In genomic region chr2:31460025-31460571, GRCm38 (mm10) we compare ENCODE assay signal across 9 mouse cellular contexts. TPM values are rescaled to one million over a fixed set of nuclear protein-coding genes. Genes with fewer than 3 reads are reported as not detected.
DNase-seq lines count a peak whose midpoint lies in the region; ATAC-seq and TF ChIP-seq lines count a peak whose summit lies in the region.
"Had no signal": no experiment of that assay in that cellular context is flagged by ENCODE, and none has a peak within 500 bp of the region (broad histone marks: within the 10 kb centered on the region; RNA-seq: fewer than 3 reads in every experiment).

No protein-coding gene starts in this region.

- peak overlapping the region; percentile 62 for H3K4me2 ChIP-seq in forebrain, embryonic 11.5 days (ENCODE audit: low read depth, low read length, severe bottlenecking)
- H3K4me2 ChIP-seq in lung, embryonic 15.5 days: peak overlapping the region; percentile 89

- peak overlapping the region; percentile 46 to 56 for H3K4me3 ChIP-seq in MEL (ENCODE audit: control insufficient read depth in 1 of 2, insufficient read depth in 1 of 2, low read depth in 2 of 2, low read length in 2 of 2)
- peak overlapping the region; percentile 34 for H3K4me3 ChIP-seq in forebrain, embryonic 11.5 days (ENCODE audit: low read depth, low read length)
- H3K4me3 ChIP-seq in lung, embryonic 15.5 days: peak overlapping the region; percentile 42

- 1% methylated on average over 48 of the region's 48 CpGs for WGBS in forebrain, embryonic 11.5 days
- WGBS in lung, embryonic 15.5 days: 1% methylated on average over 48 of the region's 48 CpGs

- H3K9me3 ChIP-seq in MEL (replicated peaks; ENCODE audit: insufficient read depth, low read length): no peaks in the 10 kb centered on the region
- no peaks in the 10 kb centered on the region for H3K9me3 ChIP-seq in forebrain, embryonic 11.5 days (ENCODE audit: control insufficient read depth, low read length)
- no peaks in the 10 kb centered on the region for H3K9me3 ChIP-seq in lung, embryonic 15.5 days

- peak; percentile 42 to 55 for DNase-seq in cerebellum, postnatal 4 days (ENCODE audit: low spot score in 2 of 2)
- no peak for DNase-seq in cerebellum, adult 8-10 months
- DNase-seq in MEL (ENCODE audit: low read depth, low spot score): peak; percentile 80
- DNase-seq in forebrain, embryonic 11.5 days (ENCODE audit: low spot score): peak; percentile 82
- peak; percentile 58 for DNase-seq in kidney, adult 18-20 months
- no peak for DNase-seq in cerebellum, adult 9-10 months

- ATAC-seq in forebrain, embryonic 11.5 days (replicated peaks; ENCODE audit: low FRiP score): peak; percentile 39; the same call in 1 of the 2 replicates
- peak; percentile 55; the same call in 1 of the 2 replicates for ATAC-seq in lung, embryonic 15.5 days (ENCODE audit: borderline replicate concordance, extremely low read depth, low FRiP score, low TSS enrichment)
- ATAC-seq in neutrophil, adult 5-6 weeks (ENCODE audit: extremely low read depth, insufficient number of reproducible peaks, low FRiP score, poor library complexity, severe bottlenecking): peak; percentile 40

- TF ChIP-seq CTCF in MEL (IDR thresholded peaks at IDR 0.05 in 2 of 3, conservative IDR thresholded peaks at IDR 0.05 in 1 of 3; ENCODE audit: control insufficient read depth in 1 of 3, insufficient read depth in 1 of 3, low read depth in 2 of 3, low read length in 3 of 3, poor library complexity in 1 of 3, severe bottlenecking in 1 of 3): peak in 2 of 3 experiments; percentile 15 to 39; a peak in 2 of 6 replicates

- H3K27me3 ChIP-seq in MEL (ENCODE audit: control insufficient read depth in 1 of 2, insufficient read depth in 2 of 2, low read length in 2 of 2): no peaks in the 10 kb centered on the region; a peak in 1 of 4 replicates
- H3K27me3 ChIP-seq in forebrain, embryonic 11.5 days (ENCODE audit: control insufficient read depth, insufficient read depth, low read length): peaks cover 15% of the 10 kb centered on the region
- peaks cover 40% of the 10 kb centered on the region for H3K27me3 ChIP-seq in lung, embryonic 15.5 days
- H3K27me3 ChIP-seq: CH12.LX had no signal

- no peak for TF ChIP-seq RAD21 in MEL (IDR thresholded peaks at IDR 0.05; ENCODE audit: low read depth, low read length)

- peaks cover 7 to 26% of the 10 kb centered on the region in 2 experiments for H3K4me1 ChIP-seq in MEL (ENCODE audit: control insufficient read depth in 1 of 2, insufficient read depth in 2 of 2, low read length in 2 of 2)
- H3K4me1 ChIP-seq in forebrain, embryonic 11.5 days (replicated peaks; ENCODE audit: control insufficient read depth, insufficient read depth, low read length): 0 out of 2 replicates have a peak, but pooled peaks cover 2% of the 10 kb centered on the region
- peaks cover 35% of the 10 kb centered on the region for H3K4me1 ChIP-seq in lung, embryonic 15.5 days

- TF ChIP-seq POLR2A in MEL (IDR thresholded peaks at IDR 0.05; ENCODE audit: control insufficient read depth in 1 of 2, insufficient read depth in 1 of 2, low read depth in 1 of 2, low read length in 2 of 2, poor library complexity in 1 of 2): peak; percentile 45 to 61; a peak in 2 of 4 replicates

- no peak for TF ChIP-seq EP300 in MEL (IDR thresholded peaks at IDR 0.05; ENCODE audit: low read depth in 1 of 2, low read length in 2 of 2)

- H3K36me3 ChIP-seq in MEL (ENCODE audit: control insufficient read depth in 1 of 2, insufficient read depth in 2 of 2, low read length in 2 of 2): no peaks in the 10 kb centered on the region; a peak in 1 of 4 replicates
- no peaks in the 10 kb centered on the region for H3K36me3 ChIP-seq in forebrain, embryonic 11.5 days (ENCODE audit: control insufficient read depth, insufficient read depth, low read length)
- no peaks in the 10 kb centered on the region for H3K36me3 ChIP-seq in lung, embryonic 15.5 days

- no peak overlapping the region for H3K27ac ChIP-seq in MEL (ENCODE audit: control insufficient read depth, low read depth, low read length)
- no peak overlapping the region for H3K27ac ChIP-seq in forebrain, embryonic 11.5 days (ENCODE audit: low read depth, low read length)
- H3K27ac ChIP-seq in lung, embryonic 15.5 days: peak overlapping the region; percentile 92

- H3K9ac ChIP-seq in MEL (ENCODE audit: control insufficient read depth, low read depth, low read length, poor library complexity, severe bottlenecking): peak overlapping the region; percentile 66
- peak overlapping the region; percentile 50; the same call in 1 of the 2 replicates for H3K9ac ChIP-seq in forebrain, embryonic 11.5 days (ENCODE audit: low read length)
- H3K9ac ChIP-seq in lung, embryonic 15.5 days: peak overlapping the region; percentile 49

- no peaks in the 10 kb centered on the region for H3K79me2 ChIP-seq in MEL (ENCODE audit: control insufficient read depth, insufficient read depth, low read length, poor library complexity)

TF ChIP-seq in MEL, 35 proteins besides CTCF, POLR2A, EP300 and RAD21:
- TF ChIP-seq TBP (IDR thresholded peaks at IDR 0.05; ENCODE audit: low read depth, low read length): no peak
- TF ChIP-seq MAX (IDR thresholded peaks at IDR 0.05; ENCODE audit: low read length): 0 out of 2 replicates have a peak, but pooled peaks have one; percentile 47

RNA-seq across cellular contexts. Expression of gene Ass1, which starts 9.9 kb away (rescaled TPM):
- 45.0 and 49.7 TPM in 2 replicates for total RNA-seq in MEL (2012; rRNA removed)
- polyA plus RNA-seq in MEL (2012; ENCODE audit: insufficient read depth in 1 of 2, insufficient read length in 2 of 2, low read depth in 1 of 2, low replicate concordance in 2 of 2, missing spikeins in 1 of 2): 10 to 100 TPM in 1 of 2 experiments, not detected in 1; 88.0 TPM
- 3.3 and 6.8 TPM in 2 replicates for polyA plus RNA-seq in forebrain, embryonic 11.5 days (2014; fragmentation: Nextera tagmentation; extraction: Ambion mirVana)
- 30.3 and 37.2 TPM in 2 replicates for polyA plus RNA-seq in lung, embryonic 15.5 days (2015; fragmentation: Nextera tagmentation; extraction: Ambion mirVana)
- 10.6 and 18.4 TPM in 2 replicates for total RNA-seq in neutrophil, adult 5-6 weeks (2017)

Comparison
In these comparisons a context has a peak if more than half of its experiments do, and no peak if none do; other contexts are left out.
1. DNase-seq: peak in cerebellum, postnatal 4 days (2 of 2), MEL (single experiment), forebrain, embryonic 11.5 days (single experiment) and kidney, adult 18-20 months (single experiment); none in cerebellum, adult 8-10 months (single experiment) and cerebellum, adult 9-10 months (single experiment).
2. Peak in every context shown above with its lines, with median percentiles within 50 percentile points of each other: H3K4me3 ChIP-seq, H3K9ac ChIP-seq and ATAC-seq.